Mouse (Mus musculus): ENCODE measurements around the gene Dlg5. TPM values are rescaled to one million over a fixed set of nuclear protein-coding genes. Genes with fewer than 3 reads are reported as not detected.
A peak's percentile ranks its signal among the peaks of the same experiment; 100 is the strongest.

Gene Dlg5
- total RNA-seq (2021), result 10 to 100 TPM; 55.5 to 74.0 TPM
- long read RNA-seq, experiment 1, full-length matches to known transcripts, result 2 of 18 reads
- long read RNA-seq, experiment 1, partial matches to known transcripts, result 9 of 18 reads
- long read RNA-seq, experiment 1, other reads (novel, unspliced or antisense), result 7 of 18 reads
- long read RNA-seq, experiment 2, full-length matches to known transcripts, result 1 of 18 reads
- long read RNA-seq, experiment 2, partial matches to known transcripts, result 12 of 18 reads
- long read RNA-seq, experiment 2, other reads (novel, unspliced or antisense), result 5 of 18 reads

DNA sequence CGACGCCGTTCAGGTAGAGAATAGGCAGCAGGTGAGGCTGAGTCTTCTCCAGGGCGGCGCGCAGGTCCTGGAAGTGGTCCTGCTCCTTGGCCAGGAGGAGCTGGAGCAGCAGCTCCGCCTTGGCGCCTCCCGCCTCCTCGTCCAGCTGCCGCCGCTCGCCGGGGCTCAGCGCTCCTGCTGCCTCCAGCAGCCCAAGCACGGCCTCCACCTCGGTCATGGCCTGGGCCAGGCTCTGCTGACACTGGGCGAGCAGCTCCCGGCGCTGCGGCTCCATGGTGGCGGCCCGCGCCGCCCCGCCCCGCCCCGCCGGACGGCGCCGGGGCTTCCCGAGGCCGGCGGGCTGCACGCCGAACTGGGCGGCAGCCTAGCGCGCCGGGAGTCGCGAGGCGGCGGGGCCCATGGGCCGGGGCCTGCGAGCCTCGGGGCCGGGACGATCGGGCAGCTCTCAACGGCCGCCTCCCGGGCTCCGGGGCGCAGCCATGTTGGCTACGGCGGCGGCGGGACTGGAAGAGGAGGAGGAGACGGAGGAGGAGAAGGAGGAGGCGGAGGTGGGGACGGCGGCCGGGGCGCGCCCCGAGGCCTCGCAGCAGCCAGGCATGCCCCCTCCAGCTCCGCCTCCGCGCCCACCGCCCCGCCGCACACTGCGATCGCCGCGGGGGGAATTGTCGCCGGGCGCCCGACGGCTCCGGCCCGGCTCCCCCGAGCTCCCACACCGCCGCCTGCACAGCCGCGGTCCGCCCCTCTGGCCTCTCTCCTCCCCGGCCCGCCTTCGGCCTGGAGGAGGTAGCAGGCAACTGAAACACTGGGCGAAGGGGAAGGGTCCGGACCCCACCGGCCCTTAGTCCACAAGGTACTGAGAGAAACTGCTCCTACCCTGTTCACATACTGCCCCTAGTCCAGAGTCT is at the start of gene Dlg5:
TSS of gene Dlg5 (minus strand) at position 744 of the 905 bp plus-strand sequence.
- peak in 1 of 2 experiments; percentile 62 for DNase-seq (ENCODE audit: low spot score in 2 of 2)

- DNase-seq (ENCODE audit: low spot score in 2 of 2), result no peak
These were observed 47.9 kb upstream of the Dlg5 start for GRCm38 (mm10) chr14:24293631-24294030.

DNA sequence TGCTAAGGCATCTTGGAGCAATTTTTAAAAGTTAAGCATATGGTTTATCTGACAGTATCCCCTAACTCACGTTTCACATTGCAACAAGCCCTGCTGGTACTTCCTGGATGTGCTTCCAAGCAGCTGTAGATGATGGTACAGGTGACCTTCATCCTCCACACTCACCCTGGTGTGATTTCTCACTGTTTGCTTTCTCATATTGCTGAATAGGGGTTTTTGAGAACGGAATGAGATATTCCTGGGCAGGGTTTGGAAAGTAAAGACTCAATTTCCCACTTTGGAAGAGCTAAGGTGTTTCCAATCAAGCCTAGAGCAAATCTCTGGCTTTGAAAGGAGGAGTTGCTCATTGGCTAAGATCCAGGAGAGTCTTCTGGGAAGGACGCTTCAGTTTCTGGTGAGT is 47.2 kb upstream of the Dlg5 start, which contains the start of gene E330034G19Rik:
TSS of gene E330034G19Rik (plus strand) at position 301 of the 400 bp plus-strand sequence.
- no peak for DNase-seq (ENCODE audit: low spot score in 2 of 2)

GRCm38 (mm10) chr14:24290726-24291125 is 45.0 kb upstream of the Dlg5 start:
- DNase-seq (ENCODE audit: low spot score in 2 of 2), result no peak

DNA sequence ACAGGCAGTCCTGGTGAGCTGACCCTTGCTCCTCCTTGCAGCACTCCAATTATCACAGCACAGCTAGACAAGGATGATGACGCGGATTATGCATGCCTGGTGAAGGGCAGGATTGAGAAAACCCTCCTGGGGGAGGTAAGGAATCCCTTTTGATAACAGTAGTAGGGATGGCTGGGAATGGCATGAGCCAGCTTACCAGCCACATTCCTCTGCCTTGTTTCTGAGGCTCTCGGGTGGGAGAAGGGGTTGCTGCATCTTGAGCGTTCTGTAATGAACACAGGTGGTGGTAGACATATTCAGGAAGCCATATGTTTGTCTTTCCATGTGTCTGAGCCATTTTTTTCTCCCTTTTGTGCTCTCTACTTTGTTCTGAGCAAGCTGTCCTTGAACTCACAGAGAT is 40.4 kb upstream of the Dlg5 start:
- DNase-seq (ENCODE audit: low spot score in 2 of 2), result no peak

DNA sequence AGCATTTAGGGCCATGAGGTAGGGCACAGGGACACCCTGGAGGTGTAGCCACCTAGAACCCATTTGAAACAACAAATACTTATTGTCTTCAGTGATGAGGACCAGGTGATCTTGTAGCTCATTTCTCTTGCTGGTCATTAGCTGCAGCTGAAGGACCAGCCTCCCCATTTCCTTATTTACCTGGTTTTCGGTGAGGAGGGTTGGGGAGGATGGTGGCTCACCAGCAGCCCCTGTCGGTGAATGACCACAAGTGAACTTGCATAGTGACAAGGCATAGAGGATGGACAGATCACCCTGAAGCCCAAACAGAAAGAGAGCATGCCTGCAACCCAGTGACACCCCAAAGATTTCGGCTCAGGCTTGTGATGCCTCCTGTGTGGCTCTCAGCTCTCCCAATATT is 36.6 kb upstream of the Dlg5 start:
- no peak for DNase-seq (ENCODE audit: low spot score in 2 of 2)

GRCm38 (mm10) chr14:24281278-24281677 is 35.6 kb upstream of the Dlg5 start:
- no peak for DNase-seq (ENCODE audit: low spot score in 2 of 2)

DNA sequence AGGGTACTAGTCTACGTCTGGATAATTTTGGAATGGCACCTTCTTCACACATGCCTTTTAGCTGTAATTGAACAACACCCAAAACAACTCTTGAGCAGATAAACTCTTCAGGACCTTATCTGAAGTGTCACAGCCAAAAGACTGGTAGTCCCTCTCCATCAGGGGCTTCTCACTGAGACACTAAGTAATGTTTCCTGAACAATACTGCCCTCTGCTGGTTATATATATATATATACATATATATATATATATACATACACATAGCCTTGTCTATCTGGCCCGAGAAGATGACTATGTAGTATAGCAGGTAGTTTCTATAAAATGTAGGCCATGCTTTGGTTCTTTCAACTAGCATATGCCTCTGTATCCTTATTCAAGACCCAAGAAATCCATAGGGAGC is 29.8 kb upstream of the Dlg5 start:
- no peak for DNase-seq (ENCODE audit: low spot score in 2 of 2)

DNA sequence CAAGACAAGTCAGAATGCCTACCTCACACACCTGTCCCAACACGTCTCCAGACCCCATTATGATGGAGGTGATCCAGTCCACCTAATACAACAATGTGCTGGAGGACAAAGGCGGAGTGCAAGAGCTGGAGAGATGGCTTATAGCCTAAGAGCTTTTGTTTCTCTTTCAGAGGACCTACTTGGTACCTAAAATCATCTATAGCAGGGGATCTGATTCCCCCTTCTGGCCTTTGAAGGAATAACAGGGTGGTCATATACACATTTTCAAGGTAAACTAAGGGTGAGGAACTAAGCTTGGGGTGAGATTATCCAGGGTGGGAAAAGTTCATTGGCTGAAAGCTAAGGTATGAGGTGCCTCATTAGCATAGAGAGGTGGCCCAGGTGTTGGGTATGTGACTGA is 27.9 kb upstream of the Dlg5 start:
- DNase-seq (ENCODE audit: low spot score in 2 of 2), result peak in 1 of 2 experiments; percentile 65

DNA sequence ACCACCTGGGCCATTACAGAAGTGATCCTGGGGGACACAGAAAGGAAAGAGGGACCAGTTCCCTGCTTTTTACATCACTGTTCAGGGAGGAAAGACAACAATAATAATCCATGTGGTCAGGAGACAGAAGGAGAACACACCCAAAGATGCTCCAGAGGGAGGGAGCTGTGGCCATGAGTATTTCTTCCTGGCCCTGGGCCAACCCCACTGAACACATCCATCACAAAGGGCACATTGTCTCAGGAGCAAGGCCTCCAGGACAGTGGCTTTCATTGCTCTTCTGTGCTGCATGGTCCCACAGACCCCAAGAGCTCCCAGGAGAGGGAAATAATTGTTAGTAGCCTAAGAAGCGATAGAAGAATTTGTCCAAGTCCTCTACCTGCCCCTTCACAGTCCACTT is 23.9 kb upstream of the Dlg5 start:
- DNase-seq (ENCODE audit: low spot score in 2 of 2), result no peak

GRCm38 (mm10) chr14:24262915-24263314 is 17.2 kb upstream of the Dlg5 start:
- peak; percentile 46 to 50 for DNase-seq (ENCODE audit: low spot score in 2 of 2)

DNA sequence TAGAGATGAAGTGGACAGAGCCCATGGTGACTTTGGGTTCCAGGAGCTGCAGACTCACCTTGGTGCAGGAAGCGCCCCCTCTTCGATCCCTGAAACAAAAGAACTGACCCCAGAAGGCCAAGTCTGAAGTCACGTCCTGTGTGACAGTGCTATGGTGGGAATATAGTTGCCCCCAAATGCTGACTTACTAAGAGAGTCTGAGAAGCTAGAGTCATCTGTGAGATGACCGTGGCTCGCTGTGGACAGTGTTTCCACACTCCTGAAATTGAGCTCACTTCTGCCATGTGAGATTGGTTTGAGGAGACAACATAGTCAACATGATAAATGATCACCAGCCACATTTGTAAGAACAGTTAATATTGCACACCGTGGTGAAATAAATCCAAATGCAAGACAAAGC is 16.7 kb upstream of the Dlg5 start:
- DNase-seq (ENCODE audit: low spot score in 2 of 2), result no peak

- no peak for DNase-seq (ENCODE audit: low spot score in 2 of 2)
These were observed 14.7 kb upstream of the Dlg5 start for GRCm38 (mm10) chr14:24260391-24260790.

DNA sequence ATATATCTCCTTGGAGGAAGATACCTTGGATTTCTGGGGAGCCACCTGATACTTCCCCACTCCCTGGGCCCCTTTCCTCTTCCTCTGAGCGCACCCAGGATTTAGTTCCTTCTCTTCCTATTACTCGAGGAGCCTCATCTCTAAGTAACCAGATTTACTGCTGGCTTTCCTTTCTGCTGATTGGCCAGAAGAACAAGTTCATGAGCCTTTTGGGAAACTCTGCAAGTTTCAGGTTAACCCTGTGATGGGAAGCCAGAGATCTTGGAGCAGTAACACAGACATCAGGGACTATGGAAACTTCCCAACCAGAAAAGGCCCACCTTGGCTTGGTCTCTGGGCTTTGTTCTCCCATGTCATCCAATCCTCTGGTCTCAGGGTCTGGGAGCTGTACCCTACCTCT is 10.2 kb upstream of the Dlg5 start:
- no peak for DNase-seq (ENCODE audit: low spot score in 2 of 2)

DNA sequence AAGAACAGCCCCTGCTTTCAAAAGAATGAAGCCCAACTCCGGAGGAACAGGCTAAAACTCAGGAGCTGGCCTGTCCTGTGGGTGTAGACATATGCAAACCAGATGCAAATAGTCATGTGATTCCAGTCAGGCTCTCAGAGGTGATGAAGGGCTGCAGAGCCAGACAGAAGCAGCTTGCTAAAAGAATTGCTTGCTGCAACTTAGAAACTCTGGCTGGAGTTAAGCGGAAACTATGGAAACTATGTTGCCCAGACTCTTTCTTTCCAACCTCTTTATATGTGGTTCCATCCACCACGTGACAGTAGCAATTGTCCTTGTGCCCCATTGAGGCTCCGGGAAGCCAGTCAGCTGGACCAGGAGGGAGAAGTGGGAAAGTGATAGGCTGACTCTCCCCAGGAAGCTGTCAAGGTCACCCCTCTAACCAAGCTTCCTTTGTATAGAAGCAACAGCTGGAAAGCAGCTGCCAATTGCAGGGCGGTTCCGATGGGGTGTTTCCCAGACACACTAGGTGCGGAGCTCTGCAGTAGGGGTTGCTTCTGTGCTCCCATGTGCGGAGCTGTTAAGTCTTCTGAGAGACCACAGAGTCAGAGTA is 8.0 kb upstream of the Dlg5 start:
- DNase-seq (ENCODE audit: low spot score in 2 of 2), result no peak

DNA sequence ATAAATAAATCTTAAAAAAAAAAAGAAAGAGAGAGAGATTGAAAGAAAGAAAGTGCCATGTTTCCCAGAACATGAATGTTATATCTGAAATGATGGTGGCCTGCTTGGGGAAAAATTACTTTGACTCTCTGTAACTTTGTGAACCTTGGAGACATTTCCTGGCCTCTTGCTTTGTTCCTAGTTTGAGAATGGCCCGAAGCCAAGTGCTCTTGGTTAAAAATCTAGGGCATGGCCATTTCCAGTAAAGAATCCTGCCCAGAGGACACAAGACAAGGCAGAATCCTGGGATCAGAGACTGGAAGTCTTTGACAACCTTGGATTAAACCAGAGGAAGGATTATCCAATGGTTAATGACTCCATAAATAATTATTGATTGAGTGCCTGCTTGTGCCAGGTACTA is 5.6 kb upstream of the Dlg5 start:
- no peak for DNase-seq (ENCODE audit: low spot score in 2 of 2)

GRCm38 (mm10) chr14:24249926-24250325 is 4.2 kb upstream of the Dlg5 start:
- DNase-seq (ENCODE audit: low spot score in 2 of 2), result no peak

DNA sequence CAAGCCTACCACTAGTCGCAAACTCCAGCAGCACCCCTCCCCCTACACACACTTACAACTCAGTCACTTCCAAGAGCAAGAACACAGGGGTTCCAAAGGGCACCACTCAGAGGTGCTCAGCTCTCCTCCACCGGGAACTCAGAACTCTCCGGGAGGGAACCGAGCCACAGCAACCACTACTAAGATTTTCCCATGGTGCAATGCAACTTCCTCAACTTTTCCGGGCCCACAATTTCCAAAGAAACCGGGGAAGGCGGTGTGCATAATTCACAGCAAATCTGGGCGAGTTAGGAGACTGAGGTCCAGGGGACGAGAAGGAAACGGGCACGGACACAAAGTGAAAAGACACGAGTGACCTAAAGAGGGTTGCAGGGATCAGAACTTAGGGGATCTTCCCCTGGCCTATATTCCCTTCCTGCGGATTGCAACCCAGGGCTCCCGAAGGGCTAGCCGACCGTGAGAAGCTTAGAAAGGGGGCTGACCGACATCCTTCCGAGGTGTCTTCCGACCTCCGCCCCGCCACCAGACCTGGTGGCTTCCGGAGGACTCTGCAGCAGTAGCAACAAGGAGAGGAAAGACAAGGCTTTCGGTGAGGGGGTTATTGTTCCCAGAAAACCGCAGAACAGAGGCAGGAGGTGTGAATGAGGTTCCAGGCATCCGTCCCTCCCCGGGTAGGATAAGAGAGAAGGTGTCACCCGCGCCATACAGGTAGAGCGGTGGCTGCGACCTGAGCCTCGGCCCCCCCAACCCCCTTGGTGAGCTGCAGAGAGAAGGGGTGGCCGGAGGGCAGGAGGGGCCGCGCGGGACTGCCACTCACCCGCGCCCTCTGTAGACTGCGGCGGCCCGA is 1.2 kb downstream of the Dlg5 start:
- peak in 1 of 2 experiments; percentile 21 for DNase-seq (ENCODE audit: low spot score in 2 of 2)

- no peak for DNase-seq (ENCODE audit: low spot score in 2 of 2)
These were observed 3.7 kb downstream of the Dlg5 start for GRCm38 (mm10) chr14:24242016-24242415.

DNA sequence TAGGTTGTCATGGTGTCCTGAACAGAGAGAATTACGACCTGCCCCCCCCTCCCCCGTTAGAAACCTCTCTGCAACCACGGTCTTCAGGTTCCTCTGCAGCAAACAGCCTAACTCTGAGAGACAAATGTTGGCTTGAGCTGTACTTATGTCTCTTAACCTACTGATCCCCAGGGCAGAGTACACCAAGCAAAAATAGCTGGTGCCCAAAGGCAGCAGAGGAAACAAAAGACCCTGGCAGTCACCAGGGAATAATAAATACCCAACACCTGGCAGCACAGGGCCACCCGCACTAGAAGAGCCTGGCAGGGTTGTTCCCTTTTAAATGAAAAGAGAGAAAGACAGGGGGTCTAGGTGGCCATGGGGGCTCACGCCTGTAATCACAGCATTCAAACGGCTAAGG is 4.9 kb downstream of the Dlg5 start:
- no peak for DNase-seq (ENCODE audit: low spot score in 2 of 2)

DNA sequence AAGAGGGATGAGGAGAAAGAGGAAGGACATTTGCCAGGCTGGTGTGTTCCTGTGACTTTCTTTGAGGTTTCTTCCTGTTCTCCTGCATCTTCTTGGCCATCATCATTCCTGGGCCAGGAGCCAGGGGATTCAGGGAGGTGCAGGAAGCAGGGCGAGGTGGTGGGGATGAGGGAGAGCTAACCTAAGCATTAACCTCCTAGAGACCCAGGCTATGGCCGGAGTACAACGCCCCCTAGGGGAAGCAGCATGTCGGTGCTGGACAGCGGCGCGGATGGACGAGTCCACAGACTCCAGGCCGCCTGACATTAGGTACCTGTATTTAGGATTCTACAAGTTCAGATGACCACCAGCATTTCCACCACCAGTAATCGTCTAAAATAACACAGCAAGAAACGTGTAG is 6.1 kb downstream of the Dlg5 start:
- no peak for DNase-seq (ENCODE audit: low spot score in 2 of 2)
